Comparison of ENCODE assay signal across 9 mouse cellular contexts in the genomic region with DNA sequence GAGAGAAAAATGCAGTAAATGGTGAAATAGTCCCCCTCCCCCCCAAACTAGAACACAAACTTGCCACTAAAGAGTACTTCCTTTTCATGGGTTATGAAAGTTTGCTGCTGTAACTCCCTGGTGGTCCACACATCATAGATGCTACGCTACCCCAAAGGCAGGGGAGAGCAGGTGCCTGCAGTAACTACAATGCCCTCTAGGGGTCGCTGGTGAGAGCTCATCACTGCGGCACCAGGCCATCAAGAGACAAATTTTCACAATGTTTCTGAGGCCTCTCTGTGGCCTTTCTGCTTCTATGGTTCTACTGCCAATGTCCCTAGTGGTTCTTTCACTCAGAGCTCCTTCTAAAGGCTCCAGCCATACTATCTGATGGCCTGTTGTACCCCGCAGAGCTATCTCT. TPM values are rescaled to one million over a fixed set of nuclear protein-coding genes. Genes with fewer than 3 reads are reported as not detected.
DNase-seq lines count a peak whose midpoint lies in the region; ATAC-seq and TF ChIP-seq lines count a peak whose summit lies in the region.
"Had no signal": no experiment of that assay in that cellular context is flagged by ENCODE, and none has a peak within 500 bp of the region (broad histone marks: within the 10 kb centered on the region; RNA-seq: fewer than 3 reads in every experiment).

No protein-coding gene starts in this region.

- no peak overlapping the region for H3K9ac ChIP-seq in kidney, embryonic 14.5 days (ENCODE audit: low read depth, low read length)
- no peak overlapping the region for H3K9ac ChIP-seq in ES-Bruce4 (ENCODE audit: low read depth, poor library complexity, severe bottlenecking)
- H3K9ac ChIP-seq: heart, embryonic 13.5 days; lung, embryonic 15.5 days had no signal

- no peaks in the 10 kb centered on the region for H3K79me2 ChIP-seq in C2C12 (ENCODE audit: control insufficient read depth, insufficient read depth)

- WGBS in kidney, embryonic 14.5 days: 38% methylated on average over 4 of the region's 4 CpGs

- no peak overlapping the region for H3ac ChIP-seq in C2C12 (ENCODE audit: control insufficient read depth, insufficient read length, low read depth)

- peak; percentile 40 for DNase-seq in kidney, postnatal 10 days
- DNase-seq in cerebellum, postnatal 25 days: peak; percentile 51 to 74
- peak; percentile 25 for DNase-seq in lung, postnatal 36 days
- DNase-seq in urinary bladder, postnatal 36 days (ENCODE audit: low spot score in 2 of 2): no peak

- H3K79me3 ChIP-seq in C2C12 (ENCODE audit: low read depth): no peaks in the 10 kb centered on the region

- no peaks in the 10 kb centered on the region for H3K9me3 ChIP-seq in kidney, embryonic 14.5 days (ENCODE audit: control insufficient read depth, low read length)
- no peaks in the 10 kb centered on the region for H3K9me3 ChIP-seq in ES-Bruce4 (replicated peaks; ENCODE audit: control insufficient read depth, insufficient read depth, low read length, poor library complexity, severe bottlenecking)
- H3K9me3 ChIP-seq: heart, embryonic 13.5 days; lung, embryonic 15.5 days had no signal

- H3K27ac ChIP-seq in kidney, embryonic 14.5 days (ENCODE audit: low read depth, low read length): no peak overlapping the region
- no peak overlapping the region for H3K27ac ChIP-seq in ES-Bruce4 (ENCODE audit: insufficient read depth, low read length)
- H3K27ac ChIP-seq: heart, embryonic 13.5 days; lung, embryonic 15.5 days had no signal

- no peak for TF ChIP-seq POLR2A in ES-Bruce4 (IDR thresholded peaks at IDR 0.05; ENCODE audit: insufficient read depth, low read length)

- ATAC-seq in kidney, embryonic 14.5 days (ENCODE audit: low FRiP score, low TSS enrichment): no peak

- TF ChIP-seq CTCF in C2C12 (IDR thresholded peaks at IDR 0.05; ENCODE audit: control insufficient read depth, insufficient read depth, insufficient read length) (peak; percentile 61), ES-Bruce4 (IDR thresholded peaks at IDR 0.05; ENCODE audit: low read depth, low read length) (peak; percentile 98)

- H3K4me1 ChIP-seq in kidney, embryonic 14.5 days (ENCODE audit: control insufficient read depth, insufficient read depth, low read length): peaks cover 10% of the 10 kb centered on the region; the same call in 1 of the 2 replicates
- no peaks in the 10 kb centered on the region for H3K4me1 ChIP-seq in ES-Bruce4 (ENCODE audit: control insufficient read depth, insufficient read depth, low read length)
- H3K4me1 ChIP-seq: lung, embryonic 15.5 days had no signal

- H3K4me2 ChIP-seq in kidney, embryonic 14.5 days (replicated peaks; ENCODE audit: low read depth, low read length): no peak overlapping the region
- H3K4me2 ChIP-seq: heart, embryonic 13.5 days; lung, embryonic 15.5 days had no signal

- H3K27me3 ChIP-seq in kidney, embryonic 14.5 days (ENCODE audit: control insufficient read depth, insufficient read depth, low read length): no peaks in the 10 kb centered on the region
- H3K27me3 ChIP-seq in C2C12 (ENCODE audit: control insufficient read depth, insufficient read depth, insufficient read length) (peaks cover 38% of the 10 kb centered on the region), ES-Bruce4 (ENCODE audit: control insufficient read depth, insufficient read depth, low read length, poor library complexity, severe bottlenecking) (no peaks in the 10 kb centered on the region)

- H3K36me3 ChIP-seq in kidney, embryonic 14.5 days (ENCODE audit: control insufficient read depth, insufficient read depth, low read length): no peaks in the 10 kb centered on the region
- no peaks in the 10 kb centered on the region for H3K36me3 ChIP-seq in C2C12 (ENCODE audit: control insufficient read depth, insufficient read depth)
- no peaks in the 10 kb centered on the region for H3K36me3 ChIP-seq in ES-Bruce4 (ENCODE audit: control insufficient read depth, insufficient read depth, low read length, poor library complexity, severe bottlenecking)
- H3K36me3 ChIP-seq: lung, embryonic 15.5 days had no signal

- TF ChIP-seq EP300 in ES-Bruce4 (IDR thresholded peaks at IDR 0.05; ENCODE audit: insufficient read depth, low read depth, low read length): no peak

- H3K4me3 ChIP-seq in kidney, embryonic 14.5 days (ENCODE audit: low read length): no peak overlapping the region
- no peak overlapping the region for H3K4me3 ChIP-seq in C2C12 (ENCODE audit: insufficient read depth, poor library complexity, severe bottlenecking)
- H3K4me3 ChIP-seq in ES-Bruce4 (ENCODE audit: low read depth, low read length): no peak overlapping the region
- H3K4me3 ChIP-seq: heart, embryonic 13.5 days; lung, embryonic 15.5 days had no signal

TF ChIP-seq in C2C12, 6 proteins besides CTCF, POLR2A, EP300 and RAD21:
- TF ChIP-seq MYOD1 (IDR thresholded peaks at IDR 0.05; ENCODE audit: control insufficient read depth, insufficient read length, low read depth): no peak
- TF ChIP-seq MYOG (IDR thresholded peaks at IDR 0.05; ENCODE audit: control insufficient read depth, extremely low read depth, insufficient read length): no peak
- TF ChIP-seq USF1 (IDR thresholded peaks at IDR 0.05; ENCODE audit: low read depth): no peak
- no peak for TF ChIP-seq MAX (IDR thresholded peaks at IDR 0.05)
- TF ChIP-seq FOSL1 (IDR thresholded peaks at IDR 0.05; ENCODE audit: insufficient read depth, low read length, poor library complexity, severe bottlenecking): no peak
- TF ChIP-seq CEBPB (IDR thresholded peaks at IDR 0.05; ENCODE audit: low read depth): no peak

RNA-seq across cellular contexts. Expression of gene Arhgap8, which starts 38.6 kb away (rescaled TPM):
- polyA plus RNA-seq in kidney, embryonic 14.5 days (2014; fragmentation: Nextera tagmentation; extraction: Ambion mirVana): 8.7 and 10.2 TPM in 2 replicates
- polyA plus RNA-seq in C2C12 (2012; fragmentation: generic; extraction: Trizol): not detected
- 41.1 and 43.9 TPM in 2 replicates for polyA plus RNA-seq in ES-Bruce4 (2011; ENCODE audit: insufficient read depth, insufficient read length, low read depth, missing spikeins)

Comparison
In these comparisons a context has a peak if more than half of its experiments do, and no peak if none do; other contexts are left out.
1. DNase-seq: peak in kidney, postnatal 10 days (single experiment), cerebellum, postnatal 25 days (2 of 2) and lung, postnatal 36 days (single experiment); none in urinary bladder, postnatal 36 days (0 of 2).